Mouse (Mus musculus) liver, postnatal 0 days (tissue): ENCODE measurements around the gene Zfp358.

Experiments
- CTCF ChIP-seq: sonication (generic); IDR thresholded peaks from 2 replicates; pipeline ENCODE4 v1.5.1; 2016; ENCODE audit warnings: antibody characterized with exemption, low read depth
- EP300 ChIP-seq: IDR thresholded peaks from 2 replicates; pipeline ENCODE4 v1.6.1; 2016; ENCODE audit warnings: antibody characterized with exemption, low read depth, mild to moderate bottlenecking

DNA sequence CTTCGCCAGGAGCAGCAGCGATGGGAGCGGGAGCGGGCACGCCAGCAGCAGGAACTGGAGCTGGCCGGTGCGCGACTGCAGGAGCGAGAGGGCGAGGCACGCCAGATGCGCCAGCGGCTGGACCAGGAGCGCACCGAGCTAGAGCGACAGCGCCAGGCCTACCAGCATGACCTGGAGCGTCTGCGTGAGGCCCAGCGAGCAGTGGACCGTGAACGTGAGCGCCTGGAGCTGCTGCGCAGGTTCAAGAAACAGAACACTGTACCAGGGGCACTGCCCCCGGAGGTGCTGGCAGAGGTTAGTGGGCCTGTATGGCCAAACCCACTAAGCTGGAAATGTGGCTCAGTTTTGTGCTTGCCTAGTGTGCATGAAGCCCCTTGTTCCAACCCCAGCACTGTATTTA lies 40.9 kb upstream of the Zfp358 start:
- TF ChIP-seq CTCF (no peak), EP300 (no peak)
